In genomic region chr14:32894341-32894853, GRCm38 (mm10) we compare ENCODE assay signal across 9 mouse cellular contexts. TPM values are rescaled to one million over a fixed set of nuclear protein-coding genes. Genes with fewer than 3 reads are reported as not detected.
DNase-seq lines count a peak whose midpoint lies in the region; ATAC-seq lines count a peak whose summit lies in the region.
"Had no signal": no experiment of that assay in that cellular context is flagged by ENCODE, and none has a peak within 500 bp of the region (broad histone marks: within the 10 kb centered on the region; RNA-seq: fewer than 3 reads in every experiment).

No protein-coding gene starts in this region.

- intact Hi-C loops in left cerebral cortex, postnatal 4 days (cut with DNase I): no loop called here
- intact Hi-C loops in left cerebral cortex, postnatal 14 days (cut with DNase I): no loop called here

- no peak for ATAC-seq in CD4-positive, CD25-positive, alpha-beta regulatory T cell, adult 4 months

- DNase-seq in left cerebral cortex, postnatal 4 days: peak; percentile 71
- no peak for DNase-seq in left cerebral cortex, postnatal 14 days (ENCODE audit: low spot score in 2 of 2)
- DNase-seq in cerebellum, adult 11-12 months: peak; percentile 50
- DNase-seq in heart, adult 8-10 months (ENCODE audit: low spot score): peak; percentile 58
- DNase-seq in lung, postnatal 14 days: peak; percentile 58
- no peak for DNase-seq in right cerebral cortex, postnatal 36 days (ENCODE audit: low spot score in 2 of 2)
- DNase-seq in retina, embryonic 14.5 days (ENCODE audit: low spot score): no peak

RNA-seq across cellular contexts. Expression of gene Vstm4, which starts 37.8 kb away (rescaled TPM):
- total RNA-seq in left cerebral cortex, postnatal 4 days (2021): 1 to 10 TPM; 4.5 to 5.0 TPM
- 1 to 10 TPM; 4.3 to 5.2 TPM for total RNA-seq in left cerebral cortex, postnatal 14 days (2021)
- total RNA-seq in heart, adult 8-10 months (2022): 1 to 10 TPM; 5.6 to 8.9 (median 7.5) TPM
- not detected for polyA plus RNA-seq in CD4-positive, CD25-positive, alpha-beta regulatory T cell, adult 4 months (2017; shearing (Covaris generic))
- polyA plus RNA-seq: G1E had no signal

Comparison
In these comparisons a context has a peak if more than half of its experiments do, and no peak if none do; other contexts are left out.
1. DNase-seq: peak in left cerebral cortex, postnatal 4 days (single experiment), cerebellum, adult 11-12 months (single experiment), heart, adult 8-10 months (single experiment) and lung, postnatal 14 days (single experiment); none in left cerebral cortex, postnatal 14 days (0 of 2), right cerebral cortex, postnatal 36 days (0 of 2) and retina, embryonic 14.5 days (single experiment).